Comparison of ENCODE assay signal across 8 mouse cellular contexts in genomic region chr6:94986346-94986745, GRCm38 (mm10).
A peak's percentile ranks its signal among the peaks of the same experiment; 100 is the strongest.
DNase-seq lines count a peak whose midpoint lies in the region; ATAC-seq and TF ChIP-seq lines count a peak whose summit lies in the region.

No protein-coding gene starts in this region.

- H3K4me3 ChIP-seq in gastrocnemius, adult 2 months: no peak overlapping the region
- no peak overlapping the region for H3K4me3 ChIP-seq in heart, postnatal 0 days (ENCODE audit: low read depth, low read length)

- H3K4me2 ChIP-seq in heart, postnatal 0 days (ENCODE audit: low read depth, low read length): no peak overlapping the region

- TF ChIP-seq CTCF in gastrocnemius, adult 2 months (IDR thresholded peaks at IDR 0.05): peak; percentile 87
- peak; percentile 83 for TF ChIP-seq CTCF in heart, postnatal 0 days (IDR thresholded peaks at IDR 0.05; ENCODE audit: low read depth)

- intact Hi-C loops in gastrocnemius, adult 2 months (cut with DNase I): loop anchor here (2.0 to 5.0 kb wide), 3 partner anchors 442 to 909 kb away; no protein-coding TSS in a partner anchor

- H3K9ac ChIP-seq in heart, postnatal 0 days (replicated peaks; ENCODE audit: low read depth, low read length): no peak overlapping the region

- no peaks in the 10 kb centered on the region for H3K9me3 ChIP-seq in heart, postnatal 0 days (replicated peaks; ENCODE audit: control insufficient read depth, low read length)

- ATAC-seq in heart, postnatal 0 days (ENCODE audit: insufficient read depth, low read depth): peak; percentile 67; the same call in 1 of the 2 replicates
- peak; percentile 92 for ATAC-seq in megakaryocyte progenitor cell, adult 5-6 weeks (replicated peaks; ENCODE audit: poor library complexity)

- H3K36me3 ChIP-seq in heart, postnatal 0 days (replicated peaks; ENCODE audit: control insufficient read depth, insufficient read depth, low read length): no peaks in the 10 kb centered on the region

- no peak overlapping the region for H3K27ac ChIP-seq in gastrocnemius, adult 2 months
- no peak overlapping the region for H3K27ac ChIP-seq in heart, postnatal 0 days (ENCODE audit: low read depth)

- no peak for TF ChIP-seq EP300 in heart, postnatal 0 days (IDR thresholded peaks at IDR 0.05; ENCODE audit: low read depth)

- H3K27me3 ChIP-seq in heart, postnatal 0 days (ENCODE audit: control insufficient read depth, insufficient read depth, low read length): no peaks in the 10 kb centered on the region

- H3K4me1 ChIP-seq in heart, postnatal 0 days (ENCODE audit: control insufficient read depth, insufficient read depth): no peaks in the 10 kb centered on the region

- 10% methylated on average over 4 of the region's 4 CpGs for WGBS in heart, postnatal 0 days

- no peak for DNase-seq in gastrocnemius, adult 2 months
- DNase-seq in gastrocnemius, postnatal 25 days: no peak
- peak; percentile 9 to 41 for DNase-seq in CD8-positive naive resting alpha-beta T cell, adult 2 months (ENCODE audit: low read depth in 2 of 2, low spot score in 2 of 2)
- DNase-seq in cerebellum, adult 9-10 months: peak; percentile 65
- DNase-seq in heart, postnatal 0 days (ENCODE audit: low spot score): peak; percentile 71
- peak; percentile 16 to 78 for DNase-seq in layer of hippocampus, adult 18-20 months (ENCODE audit: low spot score in 2 of 2)
- no peak for DNase-seq in ovary, postnatal 36 days (ENCODE audit: low spot score)

Comparison
In these comparisons a context has a peak if more than half of its experiments do, and no peak if none do; other contexts are left out.
1. DNase-seq: peak in CD8-positive naive resting alpha-beta T cell, adult 2 months (2 of 2), cerebellum, adult 9-10 months (single experiment), heart, postnatal 0 days (single experiment) and layer of hippocampus, adult 18-20 months (2 of 2); none in gastrocnemius, adult 2 months (single experiment), gastrocnemius, postnatal 25 days (single experiment) and ovary, postnatal 36 days (single experiment).